Mouse (Mus musculus) cerebral cortex, adult 2 months (tissue): ENCODE measurements around the gene Hist1h4h.

Source experiments
- WGBS: fragments of 180-500 bp; shearing (Covaris S2); methylation state at CpG from one replicate; pipeline ENCODE4 v1.1.7; 2018; 5-methylcytosine and 5-hydroxymethylcytosine counted together

The Hist1h4h gene

GRCm38 (mm10) chr13:23534368-23535131 is 3.7 kb downstream of the Hist1h4h start:
- under 1% methylated on average over 15 of the region's 15 CpGs for WGBS

GRCm38 (mm10) chr13:23535137-23536075 is 4.6 kb downstream of the Hist1h4h start, which contains the start of gene Hist1h3g:
Gene Hist1h3g (plus strand): TSS chr13:23535422.
- under 1% methylated on average over 58 of the region's 62 CpGs for WGBS

- WGBS = 22% methylated on average over 7 of the region's 7 CpGs
Measured at GRCm38 (mm10) chr13:23536076-23536822, 5.4 kb downstream of the Hist1h4h start.

GRCm38 (mm10) chr13:23537006-23537710 is 6.3 kb downstream of the Hist1h4h start:
- WGBS = 85% methylated on average over 3 of the region's 3 CpGs

- WGBS = 73% methylated on average over 5 of the region's 5 CpGs
Measured at GRCm38 (mm10) chr13:23538249-23538648, 7.4 kb downstream of the Hist1h4h start.

- 69% methylated on average over 1 of the region's 1 CpGs for WGBS
Measured at GRCm38 (mm10) chr13:23539821-23540220, 9.0 kb downstream of the Hist1h4h start.

- WGBS = 88% methylated on average over 3 of the region's 3 CpGs
Measured at GRCm38 (mm10) chr13:23541497-23541896, 10.6 kb downstream of the Hist1h4h start.

- WGBS = 14% methylated on average over 3 of the region's 3 CpGs
Measured at GRCm38 (mm10) chr13:23542225-23542980, 11.6 kb downstream of the Hist1h4h start.

- under 1% methylated on average over 41 of the region's 42 CpGs for WGBS
Measured at GRCm38 (mm10) chr13:23542999-23543607, 12.3 kb downstream of the Hist1h4h start, which contains the start of gene Hist1h2bh. Gene Hist1h2bh (minus strand): TSS chr13:23543392.

GRCm38 (mm10) chr13:23543965-23544786 is 13.3 kb downstream of the Hist1h4h start, which contains the start of gene Hist1h3f:
Gene Hist1h3f (plus strand): TSS chr13:23544052.
- 1% methylated on average over 30 of the region's 45 CpGs for whole genome bisulfite sequencing

- WGBS = 0% methylated on average over 13 of the region's 14 CpGs
Measured at GRCm38 (mm10) chr13:23544787-23545120, 13.9 kb downstream of the Hist1h4h start.

- 86% methylated on average over 5 of the region's 5 CpGs for WGBS
Measured at GRCm38 (mm10) chr13:23546694-23547093, 15.8 kb downstream of the Hist1h4h start.

- 9% methylated on average over 3 of the region's 3 CpGs for WGBS
Measured at GRCm38 (mm10) chr13:23550761-23551145, 19.9 kb downstream of the Hist1h4h start.

GRCm38 (mm10) chr13:23551146-23551834 is 20.4 kb downstream of the Hist1h4h start, which contains the start of gene Hist1h4f:
Gene Hist1h4f (minus strand): TSS chr13:23551648.
- WGBS = 1% methylated on average over 47 of the region's 47 CpGs

- WGBS = 43% methylated on average over 8 of the region's 8 CpGs
Measured at GRCm38 (mm10) chr13:23551931-23552914, 21.4 kb downstream of the Hist1h4h start.

GRCm38 (mm10) chr13:23552962-23553361 is 22.1 kb downstream of the Hist1h4h start, which contains the start of gene Hist1h1d:
Gene Hist1h1d (plus strand): TSS chr13:23553262.

GRCm38 (mm10) chr13:23554393-23554792 is 23.5 kb downstream of the Hist1h4h start:
- WGBS = 16% methylated on average over 9 of the region's 9 CpGs
